Mouse (Mus musculus): ENCODE results near the gene Pf4.

DNA sequence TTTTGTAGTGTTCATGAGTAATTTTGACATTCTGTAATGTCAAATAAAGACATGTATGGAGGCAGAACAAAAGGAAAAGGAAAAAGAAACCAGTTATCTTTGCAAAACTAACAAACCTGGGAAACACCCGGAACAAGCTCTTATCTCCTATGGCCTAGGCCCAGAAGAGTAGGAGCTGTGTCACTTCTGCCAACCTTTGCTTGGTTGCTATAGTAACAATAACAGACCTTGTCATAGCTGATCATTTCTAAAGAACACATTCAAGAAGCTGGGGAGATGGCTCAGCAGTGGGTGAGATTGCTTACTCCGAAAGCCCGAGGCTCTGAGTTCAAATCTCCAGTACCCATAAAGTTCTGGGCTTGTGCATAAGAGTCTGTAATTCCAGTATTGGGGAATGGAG lies 49.6 kb upstream of the Pf4 start:
- no peak for TF ChIP-seq CTCF (IDR thresholded peaks at IDR 0.05; ENCODE audit: borderline replicate concordance, insufficient read depth, low read length)
- TF ChIP-seq POLR2A (IDR thresholded peaks at IDR 0.05; ENCODE audit: low read depth, low read length): no peak
